In genomic region chr13:101694496-101695251, GRCm38 (mm10) we compare ENCODE assay signal across 8 mouse cellular contexts.
DNase-seq lines count a peak whose midpoint lies in the region; ATAC-seq and TF ChIP-seq lines count a peak whose summit lies in the region.

No protein-coding gene starts in this region.

- 1% methylated on average over 48 of the region's 48 CpGs for WGBS in heart, embryonic 15.5 days
- 3% methylated on average over 48 of the region's 48 CpGs for WGBS in liver, embryonic 16.5 days (ENCODE audit: insufficient replicate concordance)
- WGBS in neural tube, embryonic 14.5 days: under 1% methylated on average over 48 of the region's 48 CpGs

- peaks cover 42% of the 10 kb centered on the region for H3K4me1 ChIP-seq in heart, embryonic 15.5 days (replicated peaks)
- H3K4me1 ChIP-seq in liver, embryonic 16.5 days (ENCODE audit: control insufficient read depth, low read depth, low read length): peaks cover 35% of the 10 kb centered on the region
- peaks cover 18% of the 10 kb centered on the region; the same call in 1 of the 2 replicates for H3K4me1 ChIP-seq in neural tube, embryonic 14.5 days (ENCODE audit: control insufficient read depth, insufficient read depth, low read length)
- peaks cover 9% of the 10 kb centered on the region for H3K4me1 ChIP-seq in testis, adult 2 months (ENCODE audit: control insufficient read depth, insufficient read depth, low read length)

- ATAC-seq in heart, embryonic 15.5 days (replicated peaks; ENCODE audit: insufficient number of reproducible peaks, insufficient read depth, low FRiP score, low read depth): peak; percentile 75
- ATAC-seq in liver, embryonic 16.5 days (ENCODE audit: low read depth): peak; percentile 28
- peak; percentile 50 for ATAC-seq in neural tube, embryonic 14.5 days (ENCODE audit: low read depth)

- H3K9me3 ChIP-seq in heart, embryonic 15.5 days (replicated peaks): no peaks in the 10 kb centered on the region
- no peaks in the 10 kb centered on the region for H3K9me3 ChIP-seq in liver, embryonic 16.5 days (replicated peaks; ENCODE audit: control insufficient read depth, low read length)
- no peaks in the 10 kb centered on the region for H3K9me3 ChIP-seq in neural tube, embryonic 14.5 days (ENCODE audit: control insufficient read depth, low read length)

- peak overlapping the region; percentile 86 for H3K4me2 ChIP-seq in heart, embryonic 15.5 days
- H3K4me2 ChIP-seq in liver, embryonic 16.5 days (ENCODE audit: low read depth, low read length): peak overlapping the region; percentile 96
- H3K4me2 ChIP-seq in neural tube, embryonic 14.5 days (ENCODE audit: low read depth, low read length): peak overlapping the region; percentile 91

- peak overlapping the region; percentile 67 for H3K4me3 ChIP-seq in heart, embryonic 15.5 days
- H3K4me3 ChIP-seq in liver, embryonic 16.5 days (ENCODE audit: low read depth, low read length): peak overlapping the region; percentile 83
- H3K4me3 ChIP-seq in neural tube, embryonic 14.5 days (ENCODE audit: low read depth, low read length): peak overlapping the region; percentile 59
- peak overlapping the region; percentile 47 for H3K4me3 ChIP-seq in testis, adult 2 months (ENCODE audit: control insufficient read depth, low read depth, low read length)

- peak overlapping the region; percentile 79 for H3K27ac ChIP-seq in heart, embryonic 15.5 days
- peak overlapping the region; percentile 94 for H3K27ac ChIP-seq in liver, embryonic 16.5 days (ENCODE audit: low read length)
- peak overlapping the region; percentile 92 for H3K27ac ChIP-seq in neural tube, embryonic 14.5 days (ENCODE audit: low read depth, low read length)
- H3K27ac ChIP-seq in testis, adult 2 months (ENCODE audit: control insufficient read depth, insufficient read depth, low read depth, low read length): no peak overlapping the region

- TF ChIP-seq POLR2A in testis, adult 2 months (IDR thresholded peaks at IDR 0.05; ENCODE audit: control insufficient read depth, low read depth, low read length): no peak

- no peaks in the 10 kb centered on the region for H3K27me3 ChIP-seq in heart, embryonic 15.5 days
- H3K27me3 ChIP-seq in liver, embryonic 16.5 days (ENCODE audit: control insufficient read depth, insufficient read depth, low read depth, low read length): no peaks in the 10 kb centered on the region
- H3K27me3 ChIP-seq in neural tube, embryonic 14.5 days (ENCODE audit: control insufficient read depth, insufficient read depth, low read length): no peaks in the 10 kb centered on the region
- no peaks in the 10 kb centered on the region for H3K27me3 ChIP-seq in testis, adult 2 months (ENCODE audit: control insufficient read depth, insufficient read depth, low read length)

- H3K36me3 ChIP-seq in heart, embryonic 15.5 days: 0 out of 2 replicates have a peak, but pooled peaks cover 7% of the 10 kb centered on the region
- 0 out of 2 replicates have a peak, but pooled peaks cover 4% of the 10 kb centered on the region for H3K36me3 ChIP-seq in liver, embryonic 16.5 days (ENCODE audit: control insufficient read depth, insufficient read depth)
- no peaks in the 10 kb centered on the region; the same call in 1 of the 2 replicates for H3K36me3 ChIP-seq in neural tube, embryonic 14.5 days (ENCODE audit: control insufficient read depth, insufficient read depth, low read length)
- no peaks in the 10 kb centered on the region for H3K36me3 ChIP-seq in testis, adult 2 months (ENCODE audit: control insufficient read depth, insufficient read depth, low read length)

- no peak for TF ChIP-seq CTCF in testis, adult 2 months (IDR thresholded peaks at IDR 0.05; ENCODE audit: control insufficient read depth, insufficient read depth, insufficient replicate concordance, low read depth, low read length)

- DNase-seq in left cerebral cortex, adult 18-20 months (ENCODE audit: low spot score in 2 of 2): peak; percentile 62 to 69
- DNase-seq in left cerebral cortex, adult 11 months (ENCODE audit: low spot score): no peak
- peak; percentile 59 for DNase-seq in embryo, embryonic 9.5 days (ENCODE audit: extremely low spot score)
- DNase-seq in kidney, postnatal 14 days: peak; percentile 84

- H3K9ac ChIP-seq in heart, embryonic 15.5 days: peak overlapping the region; percentile 67
- H3K9ac ChIP-seq in liver, embryonic 16.5 days (ENCODE audit: low read depth, low read length): peak overlapping the region; percentile 89
- H3K9ac ChIP-seq in neural tube, embryonic 14.5 days (replicated peaks; ENCODE audit: low read depth, low read length): peak overlapping the region; percentile 79
